14 mouse cellular contexts compared by ENCODE assay signal in genomic region chr4:97866463-97866862, GRCm38 (mm10).
A peak's percentile ranks its signal among the peaks of the same experiment; 100 is the strongest.
DNase-seq lines count a peak whose midpoint lies in the region; ATAC-seq and TF ChIP-seq lines count a peak whose summit lies in the region.
"Had no signal": no experiment of that assay in that cellular context is flagged by ENCODE, and none has a peak within 500 bp of the region (broad histone marks: within the 10 kb centered on the region; RNA-seq: fewer than 3 reads in every experiment).

No protein-coding gene starts in this region.

- peak overlapping the region; percentile 21; the same call in 1 of the 2 replicates for H3K27ac ChIP-seq in layer of hippocampus, adult 2 months
- H3K27ac ChIP-seq in heart, embryonic 13.5 days (replicated peaks) = peak overlapping the region; percentile 67; the same call in 1 of the 2 replicates
- H3K27ac ChIP-seq in midbrain, embryonic 11.5 days (ENCODE audit: low read depth, low read length) = no peak overlapping the region
- H3K27ac ChIP-seq in intestine, embryonic 16.5 days (ENCODE audit: low read length) = no peak overlapping the region
- H3K27ac ChIP-seq: hindbrain, postnatal 0 days; midbrain, embryonic 12.5 days had no signal

- TF ChIP-seq CTCF in layer of hippocampus, adult 2 months (conservative IDR thresholded peaks at IDR 0.05) = no peak

- H3K4me1 ChIP-seq in heart, embryonic 13.5 days = peaks cover 71% of the 10 kb centered on the region
- no peaks in the 10 kb centered on the region for H3K4me1 ChIP-seq in midbrain, embryonic 11.5 days (ENCODE audit: control insufficient read depth, insufficient read depth, low read length)
- H3K4me1 ChIP-seq in intestine, embryonic 16.5 days (ENCODE audit: control insufficient read depth, insufficient read depth, low read length) = peaks cover 6% of the 10 kb centered on the region

- DNase-seq in embryo, embryonic 10.5 days (ENCODE audit: low spot score) = peak; percentile 33
- DNase-seq in embryo, embryonic 11 days = no peak
- no peak for DNase-seq in layer of hippocampus, adult 2 months (ENCODE audit: low spot score in 2 of 2)
- no peak for DNase-seq in layer of hippocampus, postnatal 25 days (ENCODE audit: extremely low spot score in 1 of 2, low spot score in 1 of 2)
- DNase-seq in kidney, postnatal 4 days = peak; percentile 20 to 38
- DNase-seq in midbrain, embryonic 11.5 days (ENCODE audit: low spot score, missing footprints) = no peak
- DNase-seq: cerebellum, adult 11-12 months; forebrain, postnatal 0 days; lung, embryonic 14.5 days had no signal

- H3K4me3 ChIP-seq in layer of hippocampus, adult 2 months = no peak overlapping the region
- no peak overlapping the region for H3K4me3 ChIP-seq in heart, embryonic 13.5 days
- no peak overlapping the region for H3K4me3 ChIP-seq in midbrain, embryonic 11.5 days (ENCODE audit: low read depth, low read length)
- H3K4me3 ChIP-seq in intestine, embryonic 16.5 days (ENCODE audit: low read length) = no peak overlapping the region
- H3K4me3 ChIP-seq: erythroblast, embryonic 14.5 days; midbrain, embryonic 12.5 days had no signal

- H3K9me3 ChIP-seq in heart, embryonic 13.5 days = no peaks in the 10 kb centered on the region
- H3K9me3 ChIP-seq in midbrain, embryonic 11.5 days (ENCODE audit: control insufficient read depth, low read length) = no peaks in the 10 kb centered on the region
- H3K9me3 ChIP-seq in intestine, embryonic 16.5 days (ENCODE audit: control insufficient read depth, low read length) = no peaks in the 10 kb centered on the region
- H3K9me3 ChIP-seq: midbrain, embryonic 12.5 days had no signal

- H3K4me2 ChIP-seq in heart, embryonic 13.5 days = peak overlapping the region; percentile 25
- no peak overlapping the region for H3K4me2 ChIP-seq in midbrain, embryonic 11.5 days
- H3K4me2 ChIP-seq in intestine, embryonic 16.5 days (ENCODE audit: low read depth, low read length) = no peak overlapping the region
- H3K4me2 ChIP-seq: lung, embryonic 14.5 days; midbrain, embryonic 12.5 days had no signal

- no peak for ATAC-seq in heart, embryonic 13.5 days (ENCODE audit: extremely low read depth, insufficient number of reproducible peaks, low FRiP score, low TSS enrichment)
- no peak for ATAC-seq in midbrain, embryonic 11.5 days (ENCODE audit: low FRiP score)
- ATAC-seq in intestine, embryonic 16.5 days = no peak
- ATAC-seq: forebrain, postnatal 0 days; hindbrain, postnatal 0 days had no signal

- 0 out of 2 replicates have a peak, but pooled peaks cover 4% of the 10 kb centered on the region for H3K36me3 ChIP-seq in heart, embryonic 13.5 days
- H3K36me3 ChIP-seq in midbrain, embryonic 11.5 days (ENCODE audit: control insufficient read depth, insufficient read depth, low read length) = no peaks in the 10 kb centered on the region
- H3K36me3 ChIP-seq in intestine, embryonic 16.5 days (ENCODE audit: control insufficient read depth, insufficient read depth, low read length) = no peaks in the 10 kb centered on the region
- H3K36me3 ChIP-seq: midbrain, embryonic 12.5 days had no signal

- WGBS in heart, embryonic 13.5 days = 39% methylated on average over 5 of the region's 5 CpGs
- 66% methylated on average over 5 of the region's 5 CpGs for WGBS in midbrain, embryonic 11.5 days
- 63% methylated on average over 5 of the region's 5 CpGs for WGBS in intestine, embryonic 16.5 days

- no peaks in the 10 kb centered on the region for H3K27me3 ChIP-seq in heart, embryonic 13.5 days (replicated peaks)
- no peaks in the 10 kb centered on the region for H3K27me3 ChIP-seq in midbrain, embryonic 11.5 days (ENCODE audit: control insufficient read depth, insufficient read depth, low read length)
- no peaks in the 10 kb centered on the region for H3K27me3 ChIP-seq in intestine, embryonic 16.5 days (replicated peaks; ENCODE audit: control insufficient read depth, insufficient read depth, low read length)
- H3K27me3 ChIP-seq: midbrain, embryonic 12.5 days had no signal

- H3K9ac ChIP-seq in heart, embryonic 13.5 days = no peak overlapping the region
- H3K9ac ChIP-seq in midbrain, embryonic 11.5 days (ENCODE audit: low read length) = no peak overlapping the region
- no peak overlapping the region for H3K9ac ChIP-seq in intestine, embryonic 16.5 days (ENCODE audit: low read depth, low read length)
- H3K9ac ChIP-seq: forebrain, postnatal 0 days; lung, embryonic 14.5 days; midbrain, embryonic 12.5 days had no signal

Comparison
In these comparisons a context has a peak if more than half of its experiments do, and no peak if none do; other contexts are left out.
1. DNase-seq: peak in embryo, embryonic 10.5 days (single experiment) and kidney, postnatal 4 days (2 of 2); none in embryo, embryonic 11 days (single experiment), layer of hippocampus, adult 2 months (0 of 2), layer of hippocampus, postnatal 25 days (0 of 2) and midbrain, embryonic 11.5 days (single experiment).
2. H3K27ac ChIP-seq: peak in layer of hippocampus, adult 2 months (single experiment) and heart, embryonic 13.5 days (single experiment); none in midbrain, embryonic 11.5 days (single experiment) and intestine, embryonic 16.5 days (single experiment).